Mouse (Mus musculus): ENCODE measurements around the gene Atp1a2.
"Not testable (repeated sequence)": the region's sequence is repeated elsewhere in the genome, so short reads cannot be mapped to it uniquely, and the experiment has no call there.

The Atp1a2 gene

GRCm38 (mm10) chr1:172271208-172271607, 26.7 kb downstream of the Atp1a2 start:
- DNase-seq (ENCODE audit: low spot score), result no peak

GRCm38 (mm10) chr1:172261477-172262078, 36.3 kb downstream of the Atp1a2 start, which contains the start of gene Igsf8:
Igsf8 (plus strand) TSS chr1:172261641.
- no peak for DNase-seq (ENCODE audit: low spot score)

- DNase-seq (ENCODE audit: low spot score), result no peak
Measured at GRCm38 (mm10) chr1:172258314-172258713, 39.5 kb downstream of the Atp1a2 start, which contains the start of gene Atp1a4. Atp1a4 (minus strand) TSS chr1:172258414.

GRCm38 (mm10) chr1:172247679-172248078, 50.2 kb downstream of the Atp1a2 start:
- DNase-seq (ENCODE audit: low spot score), result no peak

- DNase-seq (ENCODE audit: low spot score), result no peak
Measured at GRCm38 (mm10) chr1:172247216-172247615, 50.6 kb downstream of the Atp1a2 start.

- not testable (repeated sequence) for DNase-seq (ENCODE audit: low spot score)
Measured at GRCm38 (mm10) chr1:172244645-172245044, 53.2 kb downstream of the Atp1a2 start.

- DNase-seq (ENCODE audit: low spot score), result no peak
Measured at GRCm38 (mm10) chr1:172243547-172244205, 54.2 kb downstream of the Atp1a2 start.

GRCm38 (mm10) chr1:172242401-172242800, 55.5 kb downstream of the Atp1a2 start:
- no peak for DNase-seq (ENCODE audit: low spot score)

- no peak for DNase-seq (ENCODE audit: low spot score)
Measured at GRCm38 (mm10) chr1:172240945-172241708, 56.7 kb downstream of the Atp1a2 start.

GRCm38 (mm10) chr1:172229215-172229614, 68.6 kb downstream of the Atp1a2 start:
- no peak for DNase-seq (ENCODE audit: low spot score)

GRCm38 (mm10) chr1:172228209-172228608, 69.7 kb downstream of the Atp1a2 start:
- DNase-seq (ENCODE audit: low spot score), result no peak

Measured in ovary, adult 18-20 months (tissue).